Mouse (Mus musculus): ENCODE measurements around the gene Spred2. TPM values are rescaled to one million over a fixed set of nuclear protein-coding genes. Genes with fewer than 3 reads are reported as not detected.

Gene Spred2
- total RNA-seq, 2 experiments from 2014 or later = 17.3 to 19.4 TPM

DNA sequence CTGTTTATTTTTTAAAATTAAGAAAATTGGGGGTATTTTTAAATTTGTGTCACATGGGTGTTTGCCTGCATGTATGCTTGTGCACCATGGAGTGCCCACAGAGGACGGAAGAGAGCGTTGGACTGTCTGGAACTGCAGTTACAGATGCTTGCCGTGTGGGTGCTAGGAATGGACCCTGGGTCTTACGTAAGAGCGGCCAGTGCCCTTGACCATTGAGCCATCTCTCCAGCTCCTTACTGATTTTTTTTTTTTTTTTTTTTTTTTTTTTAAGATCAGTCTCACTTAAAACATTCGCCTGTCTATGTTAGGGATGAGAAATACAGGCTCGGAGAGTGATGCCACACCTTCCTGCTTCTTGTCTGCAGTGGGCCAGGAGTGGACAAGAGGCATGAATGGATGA, 29.7 kb downstream of the Spred2 start:
- no peak for DNase-seq

DNA sequence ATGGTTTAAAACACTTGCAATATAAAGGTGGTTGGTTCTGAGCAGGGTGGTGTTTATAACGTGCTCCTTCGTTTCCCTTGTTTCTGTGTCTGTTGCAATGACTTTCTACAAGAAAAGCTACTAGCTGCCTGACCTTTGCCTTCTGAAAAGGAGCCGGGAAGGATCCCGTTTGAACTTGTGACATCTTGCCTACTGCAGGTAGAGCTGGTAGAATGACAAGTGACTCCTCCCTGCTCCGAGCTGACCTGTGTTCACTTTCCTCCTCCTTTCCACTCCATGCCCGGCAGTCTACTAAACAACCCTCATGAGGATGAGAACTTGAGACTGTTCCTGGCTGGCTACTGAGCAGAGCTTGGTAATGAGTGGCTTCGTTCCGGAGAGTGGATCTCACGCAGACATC, 30.9 kb downstream of the Spred2 start:
- no peak for DNase-seq

DNA sequence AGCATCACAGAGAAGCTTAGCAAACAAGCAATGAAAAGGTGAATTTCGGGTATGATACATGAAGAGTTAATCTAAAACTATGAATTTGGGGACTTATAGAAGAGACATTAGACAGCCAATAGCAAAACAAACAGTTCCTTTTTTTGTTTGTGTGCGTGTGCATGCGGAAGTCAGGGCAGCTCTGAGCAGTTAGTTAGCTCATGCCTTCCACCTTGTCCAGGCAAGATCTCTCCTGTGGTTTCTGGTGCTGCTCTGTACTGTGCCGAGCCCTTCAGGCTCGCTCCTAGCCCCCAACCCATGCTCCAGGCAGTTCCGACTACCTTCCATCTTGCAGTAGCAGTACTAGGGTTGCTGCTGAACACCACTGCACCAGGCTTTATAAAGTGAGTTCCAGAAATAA, 31.5 kb downstream of the Spred2 start:
- DNase-seq = no peak

DNA sequence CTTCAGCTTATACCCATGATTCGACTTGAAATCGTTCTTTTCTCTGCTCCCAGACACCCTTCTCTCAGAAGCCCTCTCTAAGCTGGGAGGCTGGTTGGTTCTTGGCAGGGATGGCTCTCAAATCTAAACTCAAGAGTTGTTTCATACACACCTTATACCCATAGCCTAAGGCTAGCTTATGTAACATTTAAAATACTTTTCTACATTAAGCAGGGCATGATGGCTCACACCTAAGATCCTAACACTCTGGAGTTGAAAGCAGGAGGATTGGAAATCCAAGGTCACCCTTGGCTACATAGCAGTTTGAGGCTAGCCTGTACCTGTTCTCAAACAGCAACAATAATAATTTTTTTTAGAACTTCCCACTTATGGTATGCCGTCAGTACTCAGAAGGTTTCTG, 34.8 kb downstream of the Spred2 start:
- DNase-seq = no peak

DNA sequence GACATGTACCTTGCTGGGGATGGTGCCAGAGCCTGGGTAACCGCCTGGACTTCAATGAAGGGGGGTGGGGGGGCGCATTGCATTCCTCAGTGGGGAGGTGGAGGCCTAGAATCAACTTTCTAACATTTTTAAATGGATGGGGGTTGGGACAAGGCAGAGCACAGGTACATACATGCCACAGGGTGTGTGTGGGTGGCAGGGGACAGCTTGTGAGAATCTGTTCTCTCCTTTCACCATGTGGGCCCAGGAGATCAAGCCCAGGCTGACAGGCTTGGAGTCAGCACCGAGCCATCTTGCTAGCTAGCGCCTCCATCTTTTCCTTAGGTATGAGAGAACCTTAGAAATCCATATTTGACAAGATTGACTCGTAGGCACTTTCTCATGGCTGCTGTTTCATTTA, 35.7 kb downstream of the Spred2 start:
- DNase-seq = no peak

DNA sequence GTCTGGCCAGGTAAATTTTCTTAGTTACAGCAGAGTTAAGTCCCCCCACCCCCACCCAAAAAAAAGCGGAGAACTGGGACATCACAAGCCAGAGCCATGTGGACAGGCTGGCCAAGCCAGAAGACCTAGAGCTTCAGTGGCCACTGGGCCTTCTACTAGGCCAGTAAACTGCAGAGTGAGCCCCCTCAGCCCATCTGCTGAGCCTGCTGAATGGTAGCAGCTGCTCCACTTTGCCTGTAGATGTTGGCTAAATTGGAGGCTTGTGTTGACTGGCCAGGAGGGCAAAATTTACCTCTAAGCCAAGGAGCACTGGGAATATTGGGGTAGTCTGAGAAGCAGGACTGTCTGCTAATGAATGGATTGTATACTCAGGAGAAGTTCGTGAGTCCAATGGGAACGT, 36.4 kb downstream of the Spred2 start:
- DNase-seq = no peak

DNA sequence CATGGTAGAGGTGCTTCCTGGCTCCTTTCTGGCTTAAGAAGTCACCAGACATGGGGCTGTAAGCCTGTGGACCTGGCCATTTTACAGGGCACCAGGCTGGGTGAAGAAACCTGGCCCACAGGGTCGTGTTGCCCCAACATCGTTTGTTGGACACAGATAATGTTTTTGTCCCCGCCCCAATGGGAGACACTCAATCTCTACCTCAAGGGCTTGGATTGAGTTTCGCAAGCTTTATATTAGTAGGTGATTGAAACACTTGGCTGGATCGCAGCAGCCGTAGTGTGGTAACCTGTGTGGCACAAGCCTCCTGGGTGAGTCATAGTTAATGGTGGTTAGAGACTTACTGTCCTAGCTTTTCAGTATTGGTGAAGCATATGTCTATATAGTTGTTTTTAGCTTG, 36.9 kb downstream of the Spred2 start:
- no peak for DNase-seq

DNA sequence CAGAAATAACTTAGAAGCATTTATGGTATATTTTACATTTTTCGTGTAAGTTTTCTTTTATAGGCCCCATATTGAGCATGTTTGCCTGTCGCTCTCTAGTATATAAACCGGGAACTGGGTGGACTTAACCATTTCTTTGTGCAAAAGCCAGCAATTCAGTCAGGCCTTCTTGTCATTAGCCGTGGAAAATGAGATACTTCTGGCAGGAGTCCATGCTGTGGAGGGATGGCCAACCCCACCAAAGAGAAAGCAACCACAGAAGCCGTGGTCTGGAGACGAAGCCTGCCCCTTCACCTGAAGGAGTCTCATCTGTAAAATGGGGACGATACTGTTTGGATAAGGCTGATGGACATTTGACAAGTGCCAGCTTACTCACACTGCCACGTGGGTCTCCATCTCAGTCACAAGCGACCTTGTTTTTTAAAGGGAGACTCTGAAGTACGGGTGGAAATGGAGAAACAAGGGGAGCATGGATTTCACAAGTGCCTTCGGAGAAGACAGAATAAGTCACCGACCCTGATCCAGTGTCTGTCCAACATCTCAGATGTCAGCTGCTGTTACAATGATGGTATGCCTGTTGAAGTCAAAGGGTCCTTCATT, 37.7 kb downstream of the Spred2 start:
- no peak for DNase-seq

DNA sequence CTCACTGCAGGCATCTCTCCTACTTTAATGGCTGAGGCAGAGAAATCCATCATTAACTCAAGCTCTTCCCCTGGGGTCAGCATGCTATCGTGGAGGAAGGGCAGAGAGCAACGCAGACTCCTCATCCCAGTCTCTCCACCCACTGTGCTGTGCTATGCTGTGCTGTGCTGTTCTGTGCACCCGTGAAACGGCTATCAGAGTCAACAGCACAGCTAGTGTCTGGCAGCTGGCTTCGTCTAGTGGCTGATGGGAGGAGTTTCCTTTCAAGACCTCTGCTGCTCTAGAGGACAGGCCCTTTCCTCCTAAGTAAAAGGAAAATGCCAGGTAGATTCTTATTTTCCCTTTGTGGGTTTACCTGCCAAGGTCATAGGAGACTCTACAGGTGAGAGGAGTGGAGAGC, 38.6 kb downstream of the Spred2 start:
- DNase-seq = no peak

DNA sequence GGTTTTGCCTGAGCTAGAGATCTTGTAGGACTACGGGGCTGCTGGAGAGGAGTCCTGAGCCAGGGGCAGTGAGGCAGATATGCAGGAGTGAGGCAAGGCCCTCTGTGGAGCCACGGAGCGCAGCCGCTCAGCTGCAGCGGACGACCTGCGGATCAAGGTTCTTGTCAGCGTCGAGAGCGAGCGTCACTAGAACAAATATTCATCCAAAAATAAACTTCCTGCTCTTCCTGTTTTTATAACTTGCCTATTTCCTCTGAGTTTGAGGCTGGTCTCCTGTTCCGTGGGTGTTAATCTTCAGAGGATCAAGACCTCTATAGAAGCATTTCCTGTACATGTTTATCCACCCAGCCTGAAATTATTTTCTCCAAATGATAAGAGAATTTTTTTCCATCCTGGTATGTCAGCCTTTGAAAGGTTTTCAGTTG, 39.6 kb downstream of the Spred2 start:
- no peak for DNase-seq

DNA sequence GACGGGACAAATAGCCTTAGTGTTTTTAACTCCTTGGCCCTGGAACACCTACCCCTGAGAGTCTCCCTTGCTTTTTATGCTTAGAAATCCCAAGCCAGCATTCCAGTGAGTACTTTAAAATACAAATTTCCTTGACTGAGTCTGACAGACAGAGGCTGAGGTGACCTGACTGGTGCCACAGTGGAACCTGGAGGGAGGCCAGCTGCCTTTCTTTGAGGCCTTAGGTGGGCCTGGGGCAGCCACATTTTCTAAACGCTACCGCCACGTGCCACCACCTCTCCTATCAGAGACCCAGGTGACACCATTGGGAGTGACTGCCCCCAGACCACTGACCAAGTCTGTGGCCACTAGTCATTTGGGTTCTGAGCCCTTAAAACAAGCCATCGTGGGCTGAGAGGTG, 40.2 kb downstream of the Spred2 start:
- no peak for DNase-seq

DNA sequence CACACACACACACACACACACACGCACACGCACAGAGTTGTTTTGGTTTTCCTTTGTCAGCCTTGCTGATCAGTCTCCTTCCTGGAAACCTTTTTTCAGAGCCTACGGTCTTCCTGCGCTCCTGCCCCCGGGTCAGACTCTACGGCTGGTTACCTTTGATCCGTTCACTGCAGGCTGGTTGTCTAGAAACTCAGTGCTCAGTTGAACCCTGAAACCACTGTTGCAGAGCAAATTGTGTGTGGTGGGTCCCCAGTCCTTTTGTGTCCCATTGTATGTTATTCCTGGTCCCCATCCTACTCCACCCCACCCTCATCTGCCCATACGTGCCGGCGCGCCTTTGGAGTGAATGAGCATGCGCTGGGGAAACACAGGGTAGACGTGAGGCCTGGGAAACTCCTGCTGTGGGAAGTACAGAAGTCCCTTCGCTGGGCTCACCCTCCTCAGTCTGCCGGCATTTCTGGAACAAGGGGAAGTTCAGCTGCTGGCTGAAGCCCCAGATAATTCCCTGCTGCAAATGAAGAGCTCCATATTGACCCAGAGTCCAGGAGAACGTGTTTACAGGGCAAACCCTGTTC, 40.9 kb downstream of the Spred2 start:
- no peak for DNase-seq

DNA sequence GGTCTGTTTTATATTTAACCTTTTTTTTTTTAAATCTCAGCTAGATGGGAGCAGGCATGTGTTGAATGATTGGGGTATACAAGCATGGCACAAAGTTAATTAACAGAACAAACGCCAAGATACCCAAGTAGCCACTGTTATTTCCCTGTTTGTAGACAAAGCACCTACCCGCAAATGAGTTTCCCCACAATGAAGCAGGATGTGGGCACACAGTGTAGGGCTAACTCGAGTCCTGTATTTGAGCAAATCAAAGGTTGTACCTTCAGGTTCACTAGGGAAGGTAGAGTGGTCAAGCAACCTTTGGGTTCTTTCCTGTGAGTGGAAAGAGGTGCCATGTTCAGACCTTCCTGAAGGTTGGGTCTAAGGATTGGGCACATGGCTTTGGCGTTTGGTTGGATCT, 41.5 kb downstream of the Spred2 start:
- no peak for DNase-seq

DNA sequence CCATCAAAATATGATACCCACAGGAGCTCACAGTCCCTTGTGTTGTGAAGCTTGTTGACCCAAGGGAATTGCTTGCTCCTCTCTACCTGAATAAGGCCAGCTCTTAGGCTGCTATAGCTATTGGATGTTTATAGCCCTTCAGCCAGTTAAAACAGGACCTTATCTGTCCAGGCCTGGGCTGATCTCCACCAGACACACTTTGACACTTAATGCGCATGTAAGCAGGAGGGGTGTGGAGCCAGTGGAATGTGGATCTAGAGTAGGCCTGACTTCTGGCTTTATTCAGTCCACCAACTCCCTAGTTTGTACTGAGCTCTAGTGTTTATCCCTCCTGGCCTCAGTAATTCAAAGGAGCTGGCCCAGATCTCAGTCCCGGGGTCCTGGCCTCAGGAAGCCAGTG, 42.1 kb downstream of the Spred2 start:
- no peak for DNase-seq

DNA sequence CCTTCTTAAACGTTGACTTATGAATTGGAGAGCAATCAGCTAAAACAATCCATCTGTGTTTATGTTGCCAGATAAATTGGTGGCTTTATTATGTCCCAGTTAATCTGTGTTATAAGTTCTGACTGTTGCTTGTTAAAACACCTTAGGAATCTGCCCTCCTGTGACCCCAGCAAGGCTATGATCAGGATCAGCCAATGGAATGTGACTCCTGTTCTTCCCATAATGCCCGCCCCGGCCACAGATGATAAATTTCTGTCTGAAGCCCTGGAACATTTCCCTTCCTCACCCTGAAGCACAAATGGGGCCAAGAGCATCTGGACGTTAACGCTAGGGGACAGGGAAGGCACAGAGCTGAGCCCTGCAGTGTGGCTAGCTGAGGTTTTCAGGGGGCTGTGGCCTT, 45.4 kb downstream of the Spred2 start:
- no peak for DNase-seq

DNA sequence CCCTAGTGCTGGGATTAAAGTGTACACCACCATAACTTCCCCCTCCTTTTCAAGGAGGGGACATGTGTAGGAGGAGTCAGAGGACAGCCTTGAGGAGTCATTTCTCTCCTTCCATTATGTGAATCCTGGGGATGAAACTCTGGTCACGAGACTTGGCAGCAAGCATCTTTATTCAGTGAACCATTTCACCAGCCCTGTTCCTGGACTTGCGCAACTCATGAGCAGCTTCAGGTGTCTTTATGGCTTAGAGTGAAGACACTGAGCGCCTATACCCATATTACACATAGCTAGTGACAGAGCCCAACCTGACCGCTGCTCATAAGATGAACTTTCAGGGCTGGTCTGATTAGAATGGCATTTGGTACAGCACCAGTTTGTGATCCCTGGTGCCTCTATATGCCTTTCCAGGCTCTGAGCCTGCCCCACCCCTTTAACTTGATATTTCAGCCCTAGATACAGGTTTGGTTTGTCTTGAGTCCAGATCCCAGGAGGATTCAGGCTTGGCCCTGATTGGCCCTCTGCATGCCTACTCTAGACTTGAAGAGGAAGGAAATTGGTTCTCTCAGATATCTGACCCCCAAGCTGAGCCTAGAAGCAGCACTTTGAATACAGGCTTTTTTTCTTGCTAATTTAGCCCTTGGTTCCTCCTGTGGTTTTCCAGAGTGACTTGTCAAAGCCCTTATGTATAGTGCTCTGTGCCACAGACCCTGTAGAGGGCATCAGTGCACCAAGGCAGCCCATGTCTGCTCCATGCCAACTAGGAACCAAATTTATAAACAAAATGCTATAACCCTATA, 48.0 kb downstream of the Spred2 start:
- DNase-seq = no peak

DNA sequence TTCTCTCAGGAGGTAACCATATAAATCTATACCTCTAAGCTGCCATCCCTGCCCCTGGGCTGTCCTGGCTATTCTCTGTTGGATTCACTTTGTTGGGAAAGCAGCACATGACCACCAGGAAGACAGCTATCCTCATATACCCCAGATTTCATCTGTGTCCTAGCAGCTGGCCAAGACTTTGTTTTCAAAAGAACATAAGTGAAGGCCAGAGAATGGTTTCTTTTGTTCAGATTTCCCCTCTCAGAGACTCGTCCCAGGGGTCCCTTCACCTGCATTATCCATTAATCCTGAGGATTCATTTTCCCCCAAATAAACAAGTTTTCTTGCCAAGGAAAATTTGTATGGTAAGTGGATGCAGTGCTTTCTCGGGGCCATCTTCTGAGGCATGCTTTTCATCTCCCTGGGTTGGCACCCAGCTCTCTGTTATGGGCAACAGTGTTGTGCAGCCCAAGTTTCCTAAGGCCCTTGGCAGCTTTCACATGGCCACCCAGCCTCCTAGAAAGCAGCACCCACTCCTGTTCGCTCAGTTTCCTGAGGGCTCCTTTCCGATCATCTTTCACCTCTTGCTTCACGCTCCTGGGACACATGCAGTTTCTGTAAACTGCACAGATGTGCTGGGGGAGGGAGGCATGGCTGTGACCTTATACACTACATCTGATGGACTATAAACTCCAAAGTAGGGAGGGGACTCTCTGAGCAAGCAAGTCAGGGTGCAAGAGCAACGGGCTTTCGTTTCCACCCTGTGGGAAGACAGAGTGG, 49.0 kb downstream of the Spred2 start:
- no peak for DNase-seq

DNA sequence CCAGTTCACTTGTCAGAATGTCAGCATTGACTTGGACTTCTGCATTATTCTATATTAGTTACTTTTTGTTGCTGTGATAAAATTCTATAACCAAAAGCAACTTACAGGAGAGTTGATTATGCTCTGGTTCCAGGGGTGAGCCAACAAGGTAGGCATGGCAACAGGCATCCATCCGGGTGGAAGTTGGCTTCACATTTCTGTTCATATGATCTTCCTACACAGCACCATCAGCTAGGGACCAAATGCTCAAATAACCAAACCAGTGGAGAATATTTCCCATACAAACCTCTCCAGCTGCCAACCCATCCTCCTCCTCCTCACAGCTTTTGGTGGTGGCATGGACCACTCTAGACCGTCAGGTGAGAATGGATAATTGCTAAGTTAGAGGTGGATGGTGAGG, 51.9 kb downstream of the Spred2 start:
- DNase-seq = no peak

DNA sequence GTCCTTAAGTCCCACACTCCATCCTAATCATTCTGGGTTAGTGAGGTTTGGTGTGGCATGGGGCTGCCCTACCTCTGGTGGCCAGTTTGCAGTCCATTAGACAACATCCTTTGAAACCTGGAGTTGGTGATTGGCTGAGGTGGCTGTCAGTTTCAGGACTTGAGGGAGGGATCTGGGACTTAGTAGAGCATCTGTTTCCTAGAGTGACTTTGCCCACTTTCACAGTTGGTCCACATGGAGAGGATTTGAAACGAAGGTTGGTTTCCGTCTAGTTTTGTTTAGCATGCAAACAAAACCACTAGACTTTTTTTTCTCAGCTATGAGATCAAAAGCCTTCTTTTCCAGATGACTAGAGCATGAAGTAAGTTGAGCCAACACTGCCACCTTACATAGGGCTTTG, 53.5 kb downstream of the Spred2 start:
- no peak for DNase-seq

DNA sequence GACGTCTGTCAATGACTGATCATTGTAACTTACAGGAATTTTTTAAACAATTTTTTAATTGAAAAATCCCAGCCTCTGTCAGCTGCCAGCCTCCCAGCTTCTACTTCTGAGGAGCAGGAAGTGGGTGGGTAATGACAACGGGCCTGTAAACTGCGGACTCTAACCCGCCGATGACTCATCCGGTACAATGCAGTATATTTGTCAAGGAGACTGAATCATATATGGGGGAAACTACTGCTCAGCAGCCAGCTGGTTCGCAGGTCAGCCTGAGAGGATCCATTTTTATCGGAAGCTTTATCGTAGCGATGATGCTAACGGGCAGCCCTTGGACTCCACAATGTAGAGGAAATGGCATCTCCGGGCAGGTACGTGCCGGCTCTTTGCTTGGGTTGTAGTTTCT, 55.2 kb downstream of the Spred2 start:
- DNase-seq = no peak

DNA sequence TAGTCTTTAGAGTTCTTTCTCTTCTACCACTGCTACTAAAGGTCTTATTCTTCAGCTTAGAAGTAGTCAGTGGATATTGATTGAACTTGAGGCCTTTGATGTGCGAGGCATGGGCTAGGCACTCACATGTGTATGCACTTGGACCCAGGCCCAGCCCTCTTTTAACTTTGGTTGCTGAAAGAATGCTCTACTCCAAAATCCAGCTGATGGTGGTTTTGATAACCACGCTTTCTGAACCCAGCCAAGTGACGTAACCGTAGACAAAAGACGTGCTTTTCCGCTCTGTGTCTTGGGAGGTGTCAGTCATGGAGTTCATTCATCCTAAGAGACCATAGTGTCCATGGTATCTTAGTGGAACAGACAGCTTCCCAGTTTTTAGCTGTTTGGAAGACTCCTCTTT, 57.9 kb downstream of the Spred2 start:
- DNase-seq = no peak

DNA sequence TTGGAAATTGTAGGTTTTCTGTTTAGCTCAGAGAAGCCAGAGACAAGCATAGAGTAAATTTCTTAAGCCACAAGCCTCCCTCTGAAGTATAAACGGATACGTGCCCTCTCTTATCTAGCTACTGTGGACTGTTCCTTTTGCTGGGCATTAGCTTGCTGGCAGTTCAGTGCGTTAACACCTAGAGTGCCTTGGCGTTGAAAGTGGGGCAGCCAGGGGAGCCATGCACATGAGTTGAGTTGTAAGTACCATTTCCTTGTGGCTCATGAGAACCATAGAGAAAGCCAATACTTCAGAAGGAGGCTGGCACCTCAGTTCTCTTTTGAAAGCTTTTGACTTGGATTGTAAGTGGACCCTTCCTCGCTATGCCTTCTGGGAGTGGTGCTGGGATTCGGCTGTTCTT, 58.6 kb downstream of the Spred2 start:
- DNase-seq = no peak

DNA sequence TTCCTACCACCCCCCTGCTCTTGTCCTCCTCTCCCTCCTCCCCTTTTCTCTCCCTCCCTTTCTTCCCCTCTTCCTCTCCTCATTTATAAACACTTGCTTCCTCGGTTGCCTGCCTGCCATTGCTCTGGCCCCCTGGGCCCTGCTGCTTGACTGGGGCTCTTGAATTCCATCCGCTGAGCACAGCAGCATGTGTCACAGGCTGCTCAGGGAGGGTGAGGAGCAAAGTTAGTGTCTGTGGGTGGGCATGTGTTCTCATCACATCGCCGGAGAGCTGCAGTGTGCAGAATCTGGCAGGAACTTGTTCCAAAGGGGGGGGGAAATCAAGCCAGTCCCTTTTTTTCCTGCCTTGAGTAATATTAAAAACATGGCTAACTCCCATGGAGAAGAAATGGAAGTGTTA, 59.1 kb downstream of the Spred2 start:
- DNase-seq = no peak

Data from gastrocnemius, postnatal 10 days (tissue).